Mouse (Mus musculus) forebrain, postnatal 0 days (tissue): Measurements from ENCODE around the gene Il10rb. TPM values are rescaled to one million over a fixed set of nuclear protein-coding genes. Genes with fewer than 3 reads are reported as not detected.

Experiments
- ATAC-seq: fragments of 200-750 bp; cut with Nextera tagmentation; 2 replicates; pipeline ENCODE4 v1.8.0; 2017; ENCODE audit warnings: mild to moderate bottlenecking, moderate library complexity
- DNase-seq: peaks from one replicate; pipeline ENCODE4 v3.0.0-alpha.2; 2015
- H3K27ac ChIP-seq: fragments of 300-500 bp; sonication (generic); 2 replicates; pipeline ENCODE4 v1.5.1; 2014; ENCODE audit warnings: low read depth, mild to moderate bottlenecking, antibody characterized with exemption, low read length, moderate library complexity, mixed read lengths
- H3K27me3 ChIP-seq: fragments of 300-500 bp; sonication (generic); 2 replicates; pipeline ENCODE4 v1.6.1; 2014; ENCODE audit warnings: mild to moderate bottlenecking, low read length, mixed read lengths; ENCODE audit not compliant: insufficient read depth
- H3K36me3 ChIP-seq: fragments of 300-500 bp; sonication (generic); 2 replicates; pipeline ENCODE4 v1.6.1; 2014; ENCODE audit warnings: mild to moderate bottlenecking, moderate library complexity; ENCODE audit not compliant: insufficient read depth
- H3K4me1 ChIP-seq: fragments of 300-500 bp; sonication (generic); 2 replicates; pipeline ENCODE4 v1.6.1; 2014; ENCODE audit warnings: antibody characterized with exemption; ENCODE audit not compliant: insufficient read depth
- H3K4me2 ChIP-seq: fragments of 300-500 bp; sonication (generic); 2 replicates; pipeline ENCODE4 v1.6.1; 2014; ENCODE audit warnings: low read depth, mild to moderate bottlenecking, moderate library complexity
- H3K4me3 ChIP-seq: fragments of 300-500 bp; sonication (generic); 2 replicates; pipeline ENCODE4 v1.5.1; 2014; ENCODE audit warnings: low read depth, low read length, mixed read lengths
- H3K9ac ChIP-seq: fragments of 300-500 bp; sonication (generic); 2 replicates; pipeline ENCODE4 v1.6.1; 2014; ENCODE audit warnings: mild to moderate bottlenecking
- H3K9me3 ChIP-seq: fragments of 300-500 bp; sonication (generic); 2 replicates; pipeline ENCODE4 v1.6.1; 2016; ENCODE audit warnings: low read length
- CTCF ChIP-seq: sonication (generic); IDR thresholded peaks from 2 replicates; pipeline ENCODE4 v1.5.1; 2016; ENCODE audit warnings: antibody characterized with exemption, control low read depth, low read depth
- WGBS: fragments of 180-500 bp; shearing (Covaris S2); extraction: QIAGEN DNeasy Blood & Tissue Kit; methylation state at CpG from one replicate; pipeline ENCODE4 v1.1.7; 2014; 5-methylcytosine and 5-hydroxymethylcytosine counted together
- polyA plus RNA-seq: library from polyadenylated mRNA; unstranded; fragments of >200 nt; fragmentation: Nextera tagmentation; extraction: Ambion mirVana; gene quantifications from 2 replicates; pipeline ENCODE4 v1.2.1, GENCODE M21; 2015
- total RNA-seq: library from RNA; depleted of rRNA; stranded (reverse); fragments of >200 nt; gene quantifications from 2 replicates; pipeline ENCODE4 v1.2.3, GENCODE M21; 2014

Il10rb gene
- total and polyA plus RNA-seq, 2 experiments from 2014 or later: 7.9 to 9.2 TPM

DNA sequence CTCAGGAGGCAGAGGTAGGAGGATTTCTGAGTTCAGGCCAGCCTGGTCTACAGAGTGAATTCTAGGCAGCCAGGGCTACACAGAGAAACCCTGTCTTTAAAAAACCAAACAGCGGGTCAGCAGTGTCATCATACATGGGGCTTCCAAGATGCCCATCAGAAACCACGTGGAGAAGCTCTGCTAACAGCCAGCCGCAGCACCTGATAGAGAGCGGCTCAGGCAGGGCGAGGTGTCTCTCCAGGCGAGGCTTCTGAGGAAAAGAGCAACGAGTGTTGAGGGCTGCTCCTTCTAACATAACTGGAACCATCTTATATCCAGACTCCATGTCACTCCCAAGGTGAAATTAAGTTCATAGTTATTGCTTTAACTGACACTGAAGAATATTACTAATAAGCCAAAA, 42.9 kb downstream of the Il10rb start:
- Histone ChIP-seq H3K36me3 (no peaks in the 10 kb centered on the region), H3K4me1 (no peaks in the 10 kb centered on the region), H3K9ac (no peak overlapping the region), H3K27ac (no peak overlapping the region), H3K4me3 (no peak overlapping the region), H3K4me2 (no peak overlapping the region), H3K27me3 (no peaks in the 10 kb centered on the region), H3K9me3 (no peaks in the 10 kb centered on the region)
- DNase-seq (no peak), ATAC-seq (no peak)
- WGBS: 86% methylated on average over 7 of the region's 7 CpGs
- no peak for TF ChIP-seq CTCF

- Histone ChIP-seq H3K27ac (no peak overlapping the region), H3K4me3 (no peak overlapping the region), H3K9me3 (no peaks in the 10 kb centered on the region), H3K36me3 (no peaks in the 10 kb centered on the region), H3K27me3 (no peaks in the 10 kb centered on the region), H3K4me2 (no peak overlapping the region), H3K9ac (no peak overlapping the region), H3K4me1 (no peaks in the 10 kb centered on the region)
- ATAC-seq (no peak), DNase-seq (no peak)
- WGBS: 86% methylated on average over 12 of the region's 12 CpGs
- TF ChIP-seq CTCF: no peak
These were observed 44.4 kb downstream of the Il10rb start for GRCm38 (mm10) chr16:91450137-91451064.

DNA sequence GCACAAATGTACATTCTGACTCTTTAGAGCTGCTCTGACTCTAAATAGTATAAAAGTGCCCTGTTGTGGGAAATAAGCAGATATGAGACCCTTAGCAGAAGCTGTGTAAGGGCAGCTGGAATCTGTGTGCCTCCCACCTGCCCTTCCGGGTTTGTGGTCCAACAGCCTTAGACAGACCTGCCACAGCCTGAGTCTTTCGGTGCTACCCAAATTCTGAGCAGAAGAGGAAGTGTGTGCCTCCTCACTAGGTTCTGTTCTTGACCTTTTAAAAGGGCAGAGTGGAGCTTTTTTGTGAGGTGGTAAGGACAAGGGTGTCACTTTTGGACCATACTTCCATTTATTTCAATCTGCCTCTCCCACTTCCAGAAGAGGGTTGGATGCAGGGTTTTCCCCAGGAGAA, 46.0 kb downstream of the Il10rb start:
- no peak overlapping the region for H3K4me3 ChIP-seq
- no peaks in the 10 kb centered on the region for H3K36me3 ChIP-seq
- H3K27me3 ChIP-seq: no peaks in the 10 kb centered on the region
- 93% methylated on average over 2 of the region's 2 CpGs for WGBS
- H3K9me3 ChIP-seq: no peaks in the 10 kb centered on the region
- H3K27ac ChIP-seq: no peak overlapping the region
- no peak for TF ChIP-seq CTCF
- H3K9ac ChIP-seq: no peak overlapping the region
- ATAC-seq: no peak
- H3K4me2 ChIP-seq: no peak overlapping the region
- DNase-seq: no peak
- no peaks in the 10 kb centered on the region for H3K4me1 ChIP-seq

GRCm38 (mm10) chr16:91452363-91452896, 46.5 kb downstream of the Il10rb start:
- Histone ChIP-seq H3K4me3 (no peak overlapping the region), H3K27ac (no peak overlapping the region), H3K27me3 (no peaks in the 10 kb centered on the region), H3K4me2 (no peak overlapping the region), H3K9me3 (no peaks in the 10 kb centered on the region), H3K36me3 (no peaks in the 10 kb centered on the region), H3K9ac (no peak overlapping the region), H3K4me1 (no peaks in the 10 kb centered on the region)
- 69% methylated on average over 6 of the region's 6 CpGs for WGBS
- ATAC-seq (no peak), DNase-seq (no peak)
- no peak for TF ChIP-seq CTCF

DNA sequence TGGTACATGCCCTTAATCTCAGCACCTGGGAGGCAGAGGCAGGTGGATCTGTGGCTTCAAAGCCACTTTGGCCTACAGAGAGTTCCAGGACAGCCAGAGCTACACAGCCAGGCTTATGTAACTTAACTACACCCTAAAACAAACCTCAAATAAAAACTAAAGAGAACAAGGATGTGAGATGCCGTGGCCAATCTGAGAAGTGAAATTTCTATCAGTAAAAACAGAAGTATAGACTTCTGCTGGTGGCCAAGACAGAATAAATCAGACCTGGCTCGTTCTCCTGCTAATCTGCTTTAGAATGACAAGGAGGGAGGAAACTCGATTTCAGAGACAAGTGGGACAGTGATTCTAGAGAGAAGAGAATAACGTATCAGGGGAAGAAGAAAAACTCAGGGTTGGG, 49.9 kb downstream of the Il10rb start:
- Histone ChIP-seq H3K9me3 (no peaks in the 10 kb centered on the region), H3K4me2 (no peak overlapping the region), H3K9ac (no peak overlapping the region), H3K4me1 (no peaks in the 10 kb centered on the region), H3K36me3 (no peaks in the 10 kb centered on the region), H3K27me3 (no peaks in the 10 kb centered on the region), H3K27ac (no peak overlapping the region), H3K4me3 (no peak overlapping the region)
- ATAC-seq (no peak), DNase-seq (no peak)
- no peak for TF ChIP-seq CTCF
- WGBS: 76% methylated on average over 4 of the region's 4 CpGs

- no peak overlapping the region for H3K4me2 ChIP-seq
- H3K27ac ChIP-seq: no peak overlapping the region
- H3K27me3 ChIP-seq: no peaks in the 10 kb centered on the region
- ATAC-seq (no peak), DNase-seq (no peak)
- H3K4me1 ChIP-seq: no peaks in the 10 kb centered on the region
- H3K9ac ChIP-seq: no peak overlapping the region
- no peaks in the 10 kb centered on the region for H3K36me3 ChIP-seq
- TF ChIP-seq CTCF: no peak
- no peaks in the 10 kb centered on the region for H3K9me3 ChIP-seq
- H3K4me3 ChIP-seq: no peak overlapping the region
- 58% methylated on average over 21 of the region's 21 CpGs for WGBS
These were observed 52.4 kb downstream of the Il10rb start for GRCm38 (mm10) chr16:91458301-91458746.

GRCm38 (mm10) chr16:91458976-91459375, 53.0 kb downstream of the Il10rb start:
- TF ChIP-seq CTCF: no peak
- no peak overlapping the region for H3K9ac ChIP-seq
- H3K27me3 ChIP-seq: no peaks in the 10 kb centered on the region
- H3K4me3 ChIP-seq: no peak overlapping the region
- H3K36me3 ChIP-seq: no peaks in the 10 kb centered on the region
- no peak overlapping the region for H3K4me2 ChIP-seq
- peak; percentile 47; the same call in 1 of the 2 replicates for ATAC-seq
- H3K27ac ChIP-seq: no peak overlapping the region
- no peaks in the 10 kb centered on the region for H3K4me1 ChIP-seq
- H3K9me3 ChIP-seq: no peaks in the 10 kb centered on the region
- DNase-seq: peak; percentile 43
- WGBS: 11% methylated on average over 5 of the region's 5 CpGs
